Mouse (Mus musculus): ENCODE measurements around the gene Ctdnep1. TPM values are rescaled to one million over a fixed set of nuclear protein-coding genes. Genes with fewer than 3 reads are reported as not detected.

The Ctdnep1 gene
- total RNA-seq (2021) (100 to 1,000 TPM; 130 to 136 TPM), polyA plus RNA-seq (2012; rRNA removed) (106 and 117 TPM in 2 replicates)
- long read RNA-seq, transcript Ctdnep1-201 (8 exons, 1,627 nt), result major isoform, 11 of 16 reads
- long read RNA-seq, partial matches to known transcripts, result 1 of 16 reads
- long read RNA-seq, other reads (novel, unspliced or antisense), result 4 of 16 reads

DNA sequence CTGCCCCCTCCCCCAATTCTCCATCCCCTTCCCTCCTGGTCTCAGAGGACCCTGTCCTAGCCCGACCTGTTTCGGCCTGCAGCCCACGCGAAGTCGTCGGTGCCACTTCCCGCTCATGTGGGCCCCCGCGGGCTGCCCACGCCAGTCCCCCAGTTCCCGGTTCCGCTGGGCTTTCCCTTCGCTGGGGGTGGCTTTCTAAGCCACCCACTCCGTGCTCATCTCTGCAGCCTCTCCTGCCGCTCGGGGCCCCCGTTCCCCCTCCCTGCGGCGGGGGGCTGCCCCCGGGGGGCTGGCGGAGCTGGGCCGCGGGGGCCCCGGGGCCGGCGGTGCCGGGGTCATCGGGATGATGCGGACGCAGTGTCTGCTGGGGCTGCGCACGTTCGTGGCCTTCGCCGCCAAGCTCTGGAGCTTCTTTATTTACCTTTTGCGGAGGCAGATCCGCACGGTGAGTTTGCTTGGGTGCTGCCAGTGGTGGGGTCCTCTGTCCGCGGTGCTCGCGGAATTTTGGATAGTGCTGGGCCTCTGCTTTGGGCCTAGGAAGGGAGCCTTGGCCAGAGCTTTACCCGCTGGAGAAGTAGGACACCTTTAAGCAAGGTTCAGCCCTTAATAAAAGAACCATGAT is at the start of gene Ctdnep1:
Gene Ctdnep1 (plus strand): TSS at position 16 of the 622 bp plus-strand sequence.
- no peak for DNase-seq

DNA sequence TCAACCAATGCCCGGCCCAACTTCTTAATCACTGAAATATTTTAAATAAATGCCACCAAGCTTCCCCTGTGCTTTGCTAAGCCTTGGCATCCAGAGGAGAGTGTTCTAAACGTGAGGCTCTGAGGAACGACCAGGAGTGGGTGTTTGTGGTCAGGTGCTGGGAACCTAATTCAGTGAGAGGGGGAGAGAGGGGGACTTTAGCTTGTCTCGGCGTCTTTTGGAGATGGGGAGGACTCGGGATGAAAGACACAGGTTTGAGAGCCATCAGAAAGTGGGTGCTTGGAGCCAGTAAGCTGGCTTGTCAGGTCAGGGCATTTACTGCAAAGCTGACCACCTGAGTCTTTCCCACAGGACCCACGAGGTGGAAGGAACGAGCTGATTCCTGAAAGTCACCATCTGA is 49.2 kb upstream of the Ctdnep1 start:
- no peak for DNase-seq

DNA sequence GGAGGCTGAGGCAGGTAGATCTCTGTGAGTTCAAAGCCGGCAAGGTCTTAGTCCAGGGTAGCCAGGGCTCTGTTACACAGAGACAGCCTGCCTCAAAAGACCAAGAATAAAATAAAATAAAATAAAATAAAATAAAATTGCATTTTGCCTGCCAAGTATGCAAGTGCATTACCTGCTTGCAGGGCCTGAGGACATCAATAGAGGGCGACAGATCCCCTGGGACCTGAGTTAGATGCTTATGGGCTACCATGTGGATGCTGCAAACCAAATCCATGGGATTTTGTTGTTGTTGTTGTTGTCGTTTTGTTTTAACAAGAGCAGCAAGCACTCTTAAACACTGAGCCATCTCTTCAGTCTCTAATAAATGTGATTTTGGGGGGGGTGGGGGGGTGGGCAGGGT is 48.7 kb upstream of the Ctdnep1 start:
- DNase-seq, result no peak

DNA sequence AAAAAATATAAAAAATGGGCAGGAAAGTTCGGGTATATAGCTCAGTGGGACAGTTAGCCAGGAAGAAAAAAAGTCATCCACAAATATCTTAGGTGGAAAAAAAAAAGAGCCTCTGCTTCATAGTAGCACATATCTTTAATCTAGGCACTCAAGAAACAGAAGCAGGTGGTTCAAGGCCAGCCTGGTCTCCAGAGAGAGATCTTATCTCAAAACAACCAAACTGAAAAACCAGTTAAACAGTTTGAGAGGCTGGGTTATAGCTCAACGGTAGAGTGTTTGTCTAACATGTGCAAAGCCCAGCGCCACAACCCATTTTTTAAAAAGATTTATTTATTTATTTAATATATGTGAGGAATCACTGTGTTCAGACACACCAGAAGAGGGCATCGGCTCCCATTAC is 47.9 kb upstream of the Ctdnep1 start:
- no peak for DNase-seq

DNA sequence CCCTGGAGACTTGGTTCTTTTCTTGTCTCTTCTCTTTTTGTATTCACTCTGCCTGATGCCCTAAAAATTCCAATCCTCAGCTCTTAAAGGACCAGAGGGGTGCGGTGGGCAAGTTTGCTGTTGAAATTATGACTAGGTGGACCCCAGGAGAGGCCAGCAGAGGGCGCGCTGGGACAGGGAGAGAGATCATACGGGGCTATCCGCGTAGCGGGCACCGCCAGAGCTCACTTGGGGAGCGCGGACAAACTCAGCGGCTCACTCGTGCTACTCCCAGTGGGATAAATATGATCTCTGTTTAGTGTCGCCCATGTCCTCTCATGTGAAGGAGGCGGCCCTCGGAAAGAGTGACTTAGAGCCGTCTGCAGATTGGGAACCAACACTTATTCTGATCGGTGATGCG is 46.8 kb upstream of the Ctdnep1 start:
- peak; percentile 91 for DNase-seq

DNA sequence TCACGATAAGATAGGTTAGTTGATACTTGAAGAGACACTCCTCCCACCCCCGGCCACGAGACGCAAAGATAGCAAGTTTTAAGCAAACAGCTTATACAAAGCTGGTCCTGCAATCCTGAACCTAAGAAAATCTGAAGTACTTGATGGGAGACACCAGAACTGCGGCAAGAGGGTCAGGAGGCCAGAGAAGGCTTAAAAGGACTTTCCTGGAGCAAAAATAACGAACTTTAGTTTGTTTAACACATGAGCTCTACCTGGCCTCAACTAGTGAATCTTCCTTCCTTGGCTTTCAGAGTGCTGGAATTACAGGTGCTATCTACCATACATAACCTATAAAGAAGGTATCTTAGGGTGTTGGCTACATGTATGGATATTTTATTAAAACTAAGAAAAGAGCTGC is 46.3 kb upstream of the Ctdnep1 start:
- DNase-seq, result no peak

DNA sequence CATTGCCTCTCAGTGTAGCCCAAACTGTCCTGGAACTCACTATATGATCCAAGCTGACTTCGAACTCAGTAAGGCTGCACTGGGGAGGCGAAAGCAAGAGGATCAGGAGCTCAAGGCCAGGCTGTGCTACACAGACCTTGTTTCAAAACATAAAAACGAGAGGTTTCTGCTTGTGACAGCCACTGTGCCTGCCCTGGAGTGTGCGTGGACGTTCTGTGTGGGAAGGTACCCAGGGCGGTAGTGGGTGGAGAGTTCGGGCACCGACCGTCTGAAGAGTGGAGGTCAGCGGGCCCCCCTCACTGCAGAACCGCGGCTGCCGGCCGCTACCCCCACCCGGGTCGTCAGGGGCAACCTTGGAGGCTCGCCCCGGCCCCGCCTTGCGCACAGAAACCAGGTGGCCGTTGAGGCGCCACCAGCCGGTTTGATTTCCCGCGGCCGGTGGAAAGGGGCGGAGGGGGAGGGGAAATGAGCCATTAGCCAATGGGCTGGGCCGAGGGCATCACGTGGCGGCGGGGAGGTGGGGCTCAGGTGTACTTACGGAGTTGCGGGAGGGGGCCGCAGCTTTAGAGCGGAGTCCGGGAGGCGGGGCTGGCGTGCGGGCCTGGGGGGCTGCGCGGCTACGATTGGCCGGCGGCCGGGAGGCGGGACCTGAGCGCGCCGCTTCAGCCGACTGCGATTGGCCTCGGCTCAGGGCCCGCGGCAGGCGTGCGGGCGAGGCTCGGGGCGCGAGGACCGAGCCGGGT is 45.6 kb upstream of the Ctdnep1 start, which contains the start of gene Ybx2:
Gene Ybx2 (plus strand): TSS at position 660 of the 743 bp plus-strand sequence.
- peak; percentile 92 for DNase-seq

DNA sequence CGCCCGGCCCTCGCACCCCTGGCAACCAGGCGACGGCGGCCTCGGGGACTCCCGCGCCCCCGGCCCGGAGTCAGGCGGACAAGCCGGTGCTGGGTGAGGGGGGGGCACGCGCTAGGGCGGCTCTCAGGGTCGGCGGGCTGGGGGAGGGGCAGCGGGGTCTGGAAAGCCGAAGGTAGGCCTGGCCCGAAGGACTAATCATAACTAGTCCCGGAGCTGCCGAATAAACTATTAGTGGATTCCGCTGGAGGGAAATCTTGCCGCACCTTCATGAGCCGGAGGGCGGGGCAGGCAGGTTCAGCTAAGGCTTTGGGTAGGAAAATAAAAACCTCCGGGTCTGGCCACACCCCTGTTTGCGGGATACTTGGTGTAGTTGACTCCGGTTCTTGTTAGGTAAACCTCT is 44.8 kb upstream of the Ctdnep1 start:
- no peak for DNase-seq

DNA sequence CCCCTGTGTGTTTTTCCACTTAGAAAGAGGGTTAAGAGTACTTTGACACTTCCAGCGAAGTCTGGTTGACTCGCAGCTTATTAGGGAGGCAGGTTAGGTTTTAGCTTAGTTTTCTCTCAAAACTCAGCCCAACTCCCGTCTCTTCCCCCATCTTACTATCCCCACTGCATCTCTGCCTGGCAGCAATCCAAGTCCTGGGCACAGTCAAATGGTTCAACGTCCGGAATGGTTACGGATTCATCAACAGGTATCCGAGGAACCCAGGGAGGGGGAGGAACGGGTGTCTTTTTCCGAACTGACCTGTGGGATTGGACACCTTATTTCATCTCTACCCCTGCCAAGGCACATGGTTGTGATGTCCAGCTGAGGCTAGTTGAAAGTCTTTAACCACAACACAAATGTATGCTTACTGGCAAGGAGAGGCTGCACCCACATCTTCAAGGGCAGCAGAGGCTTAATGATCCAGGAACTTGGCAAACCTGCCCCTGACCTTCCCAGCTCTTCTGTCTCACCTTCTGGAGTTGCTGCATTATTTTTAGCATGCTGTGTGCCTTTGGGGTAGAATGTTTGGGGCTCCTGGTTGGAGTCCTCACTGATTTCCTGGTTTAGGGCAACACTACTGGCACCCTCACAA is 44.1 kb upstream of the Ctdnep1 start:
- DNase-seq, result no peak

DNA sequence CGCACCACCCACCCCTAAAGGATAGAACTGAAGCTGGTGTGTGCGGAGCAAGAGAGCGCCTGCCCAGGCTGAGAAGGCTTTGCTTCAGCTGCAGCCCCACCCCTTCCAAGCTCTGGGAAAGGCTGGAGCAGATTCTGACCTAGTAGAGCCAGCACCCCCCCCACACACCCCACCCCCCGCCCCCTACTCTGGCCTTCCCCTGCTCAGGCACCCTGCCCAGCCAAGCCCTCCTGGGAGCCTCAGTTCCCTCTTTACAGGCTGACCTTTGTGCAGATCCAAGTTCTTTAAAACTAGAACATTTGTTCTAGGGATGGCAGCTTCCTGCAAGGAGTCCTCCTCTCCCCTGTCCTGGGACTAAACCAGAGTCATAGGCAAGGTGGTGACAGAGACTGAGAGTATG is 43.6 kb upstream of the Ctdnep1 start:
- DNase-seq, result peak; percentile 59

DNA sequence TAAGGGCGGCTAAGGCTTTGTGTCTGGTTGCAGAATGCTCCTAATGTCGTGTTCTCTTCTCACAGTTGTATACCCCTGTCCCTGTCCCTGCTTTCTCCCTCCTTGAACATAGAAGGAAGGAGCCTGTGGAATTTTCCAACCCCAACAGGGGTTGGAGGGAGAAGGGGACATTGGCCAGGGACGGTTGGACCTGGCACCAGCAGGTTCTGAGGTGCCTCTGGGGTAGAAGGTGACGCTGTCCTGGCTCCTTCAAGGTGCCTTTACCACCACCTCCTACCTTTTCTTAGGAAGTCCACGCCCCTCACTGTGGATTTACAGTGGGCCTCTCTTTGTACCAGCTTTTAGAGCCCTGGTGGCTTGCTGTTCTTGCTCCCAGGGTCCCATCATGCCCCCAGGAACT is 43.1 kb upstream of the Ctdnep1 start:
- DNase-seq, result no peak

DNA sequence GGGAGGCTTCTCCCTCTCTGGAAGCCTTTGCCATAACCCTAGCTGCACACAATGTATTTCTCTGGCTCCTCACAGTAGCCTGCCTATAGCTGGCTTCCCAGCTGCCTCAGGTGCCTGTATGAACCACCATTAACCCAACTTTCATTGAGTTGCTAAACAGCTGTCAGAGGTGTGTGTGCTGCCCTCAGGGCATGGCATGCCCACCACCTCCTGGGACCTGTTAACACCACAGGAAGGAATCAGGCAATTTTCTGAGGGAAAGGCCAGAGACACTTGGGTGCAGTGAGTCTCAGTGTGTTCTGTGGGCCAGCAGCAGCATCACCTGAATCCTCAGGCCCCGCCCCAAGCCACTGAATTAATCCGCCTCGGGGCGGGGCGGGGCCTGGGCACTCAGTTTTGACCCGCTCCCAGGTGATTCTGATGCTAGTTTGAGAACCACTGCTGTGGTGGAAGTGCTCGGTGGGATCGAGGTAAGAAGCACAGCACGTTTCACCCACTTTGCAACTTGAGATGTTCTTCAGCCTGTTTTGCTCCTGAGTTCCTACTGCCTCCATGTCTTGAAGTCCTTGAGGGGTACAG is 42.5 kb upstream of the Ctdnep1 start:
- DNase-seq, result no peak

DNA sequence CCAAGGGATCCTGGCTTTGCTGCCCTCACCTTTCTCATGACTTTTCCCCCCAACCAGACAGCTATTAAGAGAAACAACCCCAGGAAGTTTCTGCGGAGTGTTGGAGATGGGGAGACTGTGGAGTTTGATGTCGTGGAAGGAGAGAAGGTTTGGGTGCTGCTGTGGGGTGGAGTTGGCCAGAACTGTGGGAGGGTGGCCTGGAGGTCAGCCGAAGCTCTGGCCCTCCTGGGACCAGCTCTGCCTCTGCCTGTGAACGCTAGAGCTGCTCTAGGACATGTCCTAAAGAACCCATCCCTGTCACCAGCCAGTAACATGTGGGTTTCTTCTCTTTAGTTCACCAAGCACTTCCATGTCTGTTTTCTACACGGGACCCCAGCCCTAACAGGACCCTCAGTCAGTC is 41.8 kb upstream of the Ctdnep1 start:
- peak; percentile 10 for DNase-seq

DNA sequence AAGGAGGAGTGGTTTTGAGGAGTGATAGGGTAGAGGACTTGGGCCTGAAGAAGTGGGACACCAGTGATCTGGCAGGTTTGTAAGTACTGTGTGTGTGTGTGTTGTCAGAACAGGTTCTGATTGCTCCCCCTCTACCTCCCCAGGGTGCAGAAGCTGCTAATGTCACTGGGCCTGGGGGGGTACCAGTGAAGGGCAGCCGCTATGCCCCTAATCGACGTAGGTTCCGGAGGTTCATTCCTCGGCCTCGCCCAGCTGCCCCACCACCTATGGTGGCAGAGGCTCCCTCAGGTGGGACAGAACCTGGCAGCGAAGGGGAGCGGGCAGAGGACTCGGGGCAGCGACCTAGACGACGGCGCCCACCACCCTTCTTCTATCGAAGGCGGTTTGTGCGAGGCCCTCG is 41.2 kb upstream of the Ctdnep1 start:
- no peak for DNase-seq

DNA sequence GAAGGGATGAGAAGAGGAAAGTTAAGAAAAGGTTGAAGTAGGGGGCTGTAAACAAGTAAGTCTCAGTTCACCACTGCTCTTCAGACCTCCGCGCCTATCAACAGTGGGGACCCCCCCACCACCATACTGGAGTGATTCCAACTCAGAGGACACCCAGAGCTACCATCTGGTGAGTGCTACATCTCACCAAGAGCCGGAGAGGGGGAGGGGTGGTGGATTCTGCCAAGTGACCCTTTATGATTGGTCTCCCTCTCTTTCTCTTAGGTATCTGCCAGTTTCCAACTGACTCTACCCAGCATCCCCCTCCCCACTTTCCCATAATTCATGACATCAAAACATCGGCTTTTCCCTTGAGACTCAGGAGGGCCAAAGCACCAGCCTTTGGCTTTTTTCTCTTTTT is 40.0 kb upstream of the Ctdnep1 start:
- DNase-seq, result no peak

DNA sequence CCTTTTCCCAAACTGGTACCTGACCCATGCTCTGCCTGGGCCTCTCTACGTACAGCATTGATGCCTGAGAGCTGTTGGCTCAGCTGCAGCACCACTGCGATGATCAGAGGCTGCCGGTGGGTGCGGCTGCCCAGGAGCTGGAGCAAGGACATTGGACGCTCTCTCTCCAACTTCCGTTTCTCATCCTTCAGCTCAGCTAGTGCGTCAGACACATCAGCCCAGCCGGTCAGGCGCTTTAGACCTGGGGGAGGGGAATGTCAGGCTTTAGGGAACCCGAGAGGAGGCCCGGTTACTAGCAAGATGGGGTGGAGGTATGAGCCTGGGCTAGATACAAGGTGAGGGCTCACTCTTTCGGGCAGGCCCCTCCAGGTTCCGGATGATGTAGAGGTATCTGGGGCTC is 35.7 kb upstream of the Ctdnep1 start:
- peak; percentile 81 for DNase-seq

DNA sequence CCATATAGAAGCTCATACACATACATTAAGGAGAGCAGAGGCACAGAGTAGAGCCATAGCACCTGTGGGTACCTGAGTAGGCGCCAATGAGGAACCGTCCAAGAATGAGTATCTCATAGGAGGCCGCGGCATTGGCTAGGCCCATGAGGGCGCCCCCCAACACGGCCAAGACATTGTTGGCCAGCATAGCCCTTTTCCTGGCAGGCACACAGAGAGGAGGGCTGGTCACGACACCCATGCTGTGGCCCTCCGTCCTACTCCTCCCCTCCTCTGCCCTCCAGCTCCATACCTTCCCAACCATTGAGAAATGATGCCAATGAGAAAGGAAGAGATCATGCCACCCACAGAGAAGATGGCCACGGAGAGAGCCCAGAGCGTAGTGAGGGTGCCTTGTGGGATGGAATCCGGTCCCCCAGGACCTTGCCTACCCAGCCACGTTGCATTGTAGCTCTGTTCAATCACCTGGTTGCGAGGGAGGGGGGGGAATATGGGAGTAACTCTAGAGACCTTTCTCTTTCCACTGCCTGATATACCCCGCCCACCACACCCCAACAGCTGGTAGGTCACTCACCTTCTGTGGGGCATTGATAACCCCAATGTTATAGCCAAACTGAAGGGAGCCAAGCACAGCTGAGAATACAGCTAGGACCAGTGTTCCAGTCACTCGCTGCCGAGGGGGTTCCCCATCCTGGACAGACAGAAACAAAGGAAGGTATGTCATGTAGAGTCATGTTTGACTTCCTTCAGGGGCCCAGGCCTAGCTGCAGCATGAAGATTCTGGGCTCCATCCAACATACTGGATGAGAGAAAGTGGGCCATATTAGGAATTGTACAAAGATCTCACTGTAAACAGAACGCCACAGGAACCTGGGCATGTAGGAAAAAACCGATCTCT is 34.7 kb upstream of the Ctdnep1 start:
- no peak for DNase-seq

DNA sequence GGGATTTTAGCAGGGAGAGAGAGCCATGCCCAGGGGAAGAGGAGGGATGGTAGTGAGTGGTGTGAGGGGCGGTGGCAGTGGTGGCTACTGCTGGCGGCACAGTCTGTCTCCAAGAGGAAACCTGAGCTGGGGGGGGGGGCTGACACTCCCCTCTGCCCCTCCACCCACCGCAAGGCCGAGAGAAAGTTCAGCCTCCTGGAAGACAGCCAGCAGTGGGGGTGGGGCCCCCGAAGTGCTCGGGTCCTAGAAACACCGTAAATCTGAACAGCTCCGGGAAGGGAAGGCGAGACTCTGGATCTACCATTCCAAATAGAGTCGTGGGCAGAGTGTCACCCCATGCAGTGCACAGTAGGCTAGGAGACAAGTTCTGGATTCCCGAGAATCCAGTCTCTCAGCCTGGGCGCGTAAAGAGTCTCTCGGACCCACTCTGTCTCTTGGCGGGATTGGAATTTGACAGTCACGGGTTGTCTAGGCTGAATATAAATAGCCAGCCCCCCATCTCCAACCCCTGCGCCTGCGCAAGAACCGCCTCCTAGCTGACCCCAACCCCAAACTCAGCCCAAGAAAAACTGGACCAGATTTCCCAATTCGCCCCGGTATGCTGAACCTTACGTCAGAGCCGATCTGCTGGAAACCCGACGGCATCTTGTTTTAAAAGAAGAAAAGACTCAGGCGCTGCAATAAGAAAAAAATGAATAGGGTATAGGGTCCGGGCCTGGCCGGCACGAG is 33.5 kb upstream of the Ctdnep1 start:
- peak; percentile 64 for DNase-seq

DNA sequence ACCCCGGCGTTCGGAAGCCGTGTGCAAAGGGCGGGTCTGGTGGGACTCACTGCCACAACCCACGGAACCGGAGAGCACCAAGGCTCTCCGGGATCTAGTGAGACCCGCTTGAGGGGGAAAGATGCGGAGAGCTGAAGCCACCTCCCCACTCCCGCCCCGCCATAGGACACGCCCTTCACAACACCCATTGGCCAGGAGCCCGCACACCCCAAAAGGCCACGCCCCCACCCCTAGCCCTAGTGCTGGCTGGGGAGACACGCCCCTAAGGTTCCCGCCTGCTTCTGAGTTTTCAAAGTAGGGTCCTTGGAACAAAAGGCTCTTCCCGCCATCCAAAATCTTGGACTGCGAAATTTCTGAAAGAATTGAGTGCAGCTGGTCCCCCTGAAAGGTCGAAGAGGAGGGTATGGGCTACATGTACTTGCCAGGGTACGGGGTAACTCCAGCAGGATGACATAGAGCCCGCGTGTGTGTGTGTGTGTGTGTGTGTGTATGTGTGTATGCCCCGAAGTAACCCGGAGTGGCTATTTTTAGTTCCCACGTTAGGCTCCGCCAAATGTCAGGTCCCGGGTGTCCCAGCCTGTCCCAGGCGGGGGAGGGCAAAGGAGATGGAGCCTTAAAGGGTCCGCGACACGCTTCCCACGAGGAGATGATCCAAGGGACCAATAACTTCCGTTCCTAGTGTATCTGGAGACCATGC is 32.7 kb upstream of the Ctdnep1 start, which contains the start of gene Slc2a4:
Gene Slc2a4 (minus strand): TSS at position 123 of the 697 bp plus-strand sequence.
- peak; percentile 95 for DNase-seq

DNA sequence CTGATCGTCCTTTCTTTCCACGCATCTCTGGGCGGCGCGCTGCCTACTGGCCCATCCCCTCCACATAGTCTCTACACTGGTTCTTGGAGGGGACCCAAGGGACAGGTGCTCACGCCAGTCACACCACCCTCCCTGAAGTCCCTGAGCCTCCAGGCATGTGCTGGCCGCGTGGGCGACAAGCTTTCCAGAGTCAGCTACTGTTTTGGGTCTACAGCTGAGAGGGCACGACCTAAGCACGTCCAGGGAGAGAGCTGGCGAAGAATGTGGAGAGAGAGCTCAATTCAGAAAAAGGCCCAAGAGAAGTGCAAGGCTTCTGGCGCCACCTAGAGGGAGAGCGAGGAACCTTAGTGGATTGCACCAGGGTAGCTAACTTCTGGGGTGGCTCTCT is 32.2 kb upstream of the Ctdnep1 start:
- DNase-seq, result peak; percentile 87
